Mouse (Mus musculus): ENCODE results near the gene Spink8. TPM values are rescaled to one million over a fixed set of nuclear protein-coding genes. Genes with fewer than 3 reads are reported as not detected.

The Spink8 gene
- total and polyA plus RNA-seq, 3 experiments, result not detected

DNA sequence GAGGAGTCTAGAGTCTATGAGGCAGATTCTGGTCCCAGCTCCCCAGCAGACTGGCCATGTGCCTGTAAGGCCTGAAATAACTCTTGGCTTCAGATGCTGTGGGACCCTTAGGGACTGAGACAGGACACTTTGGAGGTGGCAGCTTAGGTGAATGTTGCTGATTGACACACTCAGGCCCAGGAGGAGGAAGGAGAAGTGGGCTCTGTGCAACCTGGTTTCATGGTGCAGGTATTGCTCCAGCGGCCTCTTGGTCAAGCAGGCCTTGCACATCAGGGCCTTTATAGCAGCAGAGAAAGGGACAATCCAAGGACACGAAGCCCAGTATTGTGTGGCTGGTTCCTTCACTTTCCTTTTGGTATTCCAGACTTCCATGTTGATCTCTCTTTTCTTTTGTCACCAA lies 42.3 kb downstream of the Spink8 start:
- Histone ChIP-seq H3K4me1 (ENCODE audit: control insufficient read depth in 1 of 2, insufficient read depth in 2 of 2, low read length in 2 of 2) (no peaks in the 10 kb centered on the region), H3K9me3 (replicated peaks; ENCODE audit: insufficient read depth, low read length) (no peaks in the 10 kb centered on the region), H3K9ac (ENCODE audit: control insufficient read depth, low read depth, low read length, poor library complexity, severe bottlenecking) (no peak overlapping the region), H3K27me3 (ENCODE audit: control insufficient read depth in 1 of 2, insufficient read depth in 2 of 2, low read length in 2 of 2) (no peaks in the 10 kb centered on the region), H3K79me2 (ENCODE audit: control insufficient read depth, insufficient read depth, low read length, poor library complexity) (no peaks in the 10 kb centered on the region), H3K36me3 (ENCODE audit: control insufficient read depth in 1 of 2, insufficient read depth in 2 of 2, low read length in 2 of 2) (no peaks in the 10 kb centered on the region), H3K4me3 (ENCODE audit: control insufficient read depth in 1 of 2, insufficient read depth in 1 of 2, low read depth in 2 of 2, low read length in 2 of 2) (no peak overlapping the region), H3K27ac (ENCODE audit: control insufficient read depth, low read depth, low read length) (no peak overlapping the region)
- TF ChIP-seq GABPA (IDR thresholded peaks at IDR 0.05; ENCODE audit: low read depth, low read length), result no peak
- TF ChIP-seq TAL1 (IDR thresholded peaks at IDR 0.05; ENCODE audit: low read length), result no peak
- no peak for TF ChIP-seq MXI1 (IDR thresholded peaks at IDR 0.05; ENCODE audit: low read depth, low read length)
- TF ChIP-seq JUND (IDR thresholded peaks at IDR 0.05; ENCODE audit: low read depth, low read length), result no peak
- TF ChIP-seq NRF1 (IDR thresholded peaks at IDR 0.05; ENCODE audit: insufficient read depth, low read depth, low read length, poor library complexity, severe bottlenecking), result no peak
- TF ChIP-seq CHD2 (IDR thresholded peaks at IDR 0.05; ENCODE audit: low read length), result no peak
- no peak for TF ChIP-seq MYB (IDR thresholded peaks at IDR 0.05; ENCODE audit: low read depth, low read length)
- TF ChIP-seq KAT2A (conservative IDR thresholded peaks at IDR 0.05; ENCODE audit: low read depth, low read length), result no peak
- DNase-seq (ENCODE audit: low read depth, low spot score), result no peak

DNA sequence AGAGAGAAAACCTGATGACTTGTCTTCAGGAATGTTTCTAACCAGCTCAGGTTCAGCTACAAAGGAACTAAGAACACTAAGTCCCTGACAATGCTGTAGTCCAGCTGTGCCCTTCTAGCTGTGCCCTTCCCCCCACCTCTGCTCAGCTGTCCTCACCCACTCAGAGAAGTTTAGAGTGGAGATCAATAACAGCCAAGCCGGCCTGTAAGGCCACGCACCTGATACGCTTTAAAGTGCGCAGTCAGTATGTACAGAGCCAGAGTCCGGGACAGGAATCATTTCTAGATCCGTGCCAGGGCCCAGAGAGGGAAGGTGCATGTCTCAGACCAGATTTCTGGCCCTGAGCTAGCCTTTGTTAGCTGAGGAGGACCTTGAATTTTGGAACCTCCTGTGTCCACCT lies 43.9 kb downstream of the Spink8 start:
- no peak overlapping the region for H3K9ac ChIP-seq (ENCODE audit: control insufficient read depth, low read depth, low read length, poor library complexity, severe bottlenecking)
- no peaks in the 10 kb centered on the region for H3K36me3 ChIP-seq (ENCODE audit: control insufficient read depth in 1 of 2, insufficient read depth in 2 of 2, low read length in 2 of 2)
- H3K27ac ChIP-seq (ENCODE audit: control insufficient read depth, low read depth, low read length), result no peak overlapping the region
- TF ChIP-seq UBTF (IDR thresholded peaks at IDR 0.05; ENCODE audit: borderline replicate concordance, insufficient read depth, low read depth, low read length) (no peak), GABPA (IDR thresholded peaks at IDR 0.05; ENCODE audit: low read depth, low read length) (no peak), MEF2A (IDR thresholded peaks at IDR 0.05; ENCODE audit: extremely low read depth, insufficient replicate concordance, low read depth, low read length, poor library complexity, severe bottlenecking) (no peak), POLR2AphosphoS2 (IDR thresholded peaks at IDR 0.05; ENCODE audit: low read length) (no peak), HCFC1 (IDR thresholded peaks at IDR 0.05; ENCODE audit: low read depth, low read length) (no peak), ELF1 (IDR thresholded peaks at IDR 0.05; ENCODE audit: low read depth, low read length) (no peak), TAL1 (IDR thresholded peaks at IDR 0.05; ENCODE audit: low read length) (no peak), TCF12 (IDR thresholded peaks at IDR 0.05; ENCODE audit: low read depth, low read length) (no peak), POLR2AphosphoS5 (IDR thresholded peaks at IDR 0.05; ENCODE audit: borderline replicate concordance, low read depth, low read length) (no peak), MAFK (IDR thresholded peaks at IDR 0.05; ENCODE audit: borderline replicate concordance, low read depth, low read length) (no peak), MYC (IDR thresholded peaks at IDR 0.05; ENCODE audit: low read depth, low read length) (no peak), MAX (IDR thresholded peaks at IDR 0.05; ENCODE audit: low read length) (no peak), EP300 (IDR thresholded peaks at IDR 0.05; ENCODE audit: low read depth in 1 of 2, low read length in 2 of 2) (no peak), JUND (IDR thresholded peaks at IDR 0.05; ENCODE audit: low read depth, low read length) (no peak), ZNF384 (IDR thresholded peaks at IDR 0.05; ENCODE audit: low read depth, low read length) (no peak), POLR2A (IDR thresholded peaks at IDR 0.05; ENCODE audit: control insufficient read depth in 1 of 2, insufficient read depth in 1 of 2, low read depth in 1 of 2, low read length in 2 of 2, poor library complexity in 1 of 2) (no peak), NRF1 (IDR thresholded peaks at IDR 0.05; ENCODE audit: insufficient read depth, low read depth, low read length, poor library complexity, severe bottlenecking) (no peak), BHLHE40 (IDR thresholded peaks at IDR 0.05; ENCODE audit: borderline replicate concordance, low read depth, low read length) (no peak)
- no peaks in the 10 kb centered on the region for H3K79me2 ChIP-seq (ENCODE audit: control insufficient read depth, insufficient read depth, low read length, poor library complexity)
- no peaks in the 10 kb centered on the region for H3K9me3 ChIP-seq (replicated peaks; ENCODE audit: insufficient read depth, low read length)
- no peak overlapping the region for H3K4me3 ChIP-seq (ENCODE audit: control insufficient read depth in 1 of 2, insufficient read depth in 1 of 2, low read depth in 2 of 2, low read length in 2 of 2)
- H3K27me3 ChIP-seq (ENCODE audit: control insufficient read depth in 1 of 2, insufficient read depth in 2 of 2, low read length in 2 of 2), result no peaks in the 10 kb centered on the region
- H3K4me1 ChIP-seq (ENCODE audit: control insufficient read depth in 1 of 2, insufficient read depth in 2 of 2, low read length in 2 of 2), result no peaks in the 10 kb centered on the region; a peak in 1 of 4 replicates
- no peak for DNase-seq (ENCODE audit: low read depth, low spot score)

Data from MEL (cell line).